Mouse (Mus musculus): ENCODE data around the gene Vapa. TPM values are rescaled to one million over a fixed set of nuclear protein-coding genes. Genes with fewer than 3 reads are reported as not detected.

Gene Vapa
- polyA plus RNA-seq, 1 experiment: 81.7 TPM

GRCm38 (mm10) chr17:65608312-65608687 is 5.1 kb downstream of the Vapa start:
- H3K27ac ChIP-seq (replicated peaks; ENCODE audit: low read depth, low read length): no peak overlapping the region
- peaks cover 32% of the 10 kb centered on the region for H3K4me1 ChIP-seq (ENCODE audit: control insufficient read depth, insufficient read depth, insufficient read length, low read length)
- no peak overlapping the region for H3K4me3 ChIP-seq (ENCODE audit: insufficient read depth, low read depth, low read length)

DNA sequence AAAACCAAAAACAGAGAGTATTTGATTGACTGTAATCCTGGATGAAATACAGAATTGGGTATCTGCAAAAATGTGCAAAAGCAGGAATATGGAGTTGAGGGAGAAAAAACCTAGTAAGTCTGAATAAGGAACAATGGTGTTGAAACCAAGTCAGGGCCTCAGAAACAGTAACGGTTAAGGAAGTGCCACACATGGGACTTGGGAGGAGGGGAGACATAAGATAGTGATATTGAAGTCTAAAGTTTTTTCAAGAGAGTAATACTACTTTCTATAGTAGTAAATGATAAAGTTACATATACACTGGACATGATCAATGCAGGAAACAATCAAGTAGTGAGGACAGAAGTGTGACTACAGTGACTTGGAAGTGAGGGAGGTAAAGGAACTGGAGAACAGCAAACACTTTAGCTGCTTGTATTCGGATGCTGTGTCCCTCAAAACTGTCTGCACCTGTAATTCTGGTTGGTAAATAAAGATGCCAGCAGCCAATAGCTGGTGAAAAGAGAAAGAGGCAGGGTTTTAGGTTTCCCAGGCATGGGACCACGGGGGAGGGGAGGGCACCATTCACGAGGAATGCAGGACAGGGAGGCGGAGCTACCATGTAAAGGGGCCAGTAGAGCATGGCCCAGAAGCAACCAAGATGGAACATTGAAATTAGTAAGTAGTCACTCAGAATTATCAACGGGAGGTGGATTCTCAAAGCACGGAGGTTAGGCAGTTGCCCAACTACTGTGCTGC is 5.6 kb downstream of the Vapa start:
- Histone ChIP-seq H3K4me3 (ENCODE audit: insufficient read depth, low read depth, low read length) (no peak overlapping the region), H3K4me1 (ENCODE audit: control insufficient read depth, insufficient read depth, insufficient read length, low read length) (peaks cover 32% of the 10 kb centered on the region), H3K27ac (replicated peaks; ENCODE audit: low read depth, low read length) (no peak overlapping the region)

- peaks cover 31% of the 10 kb centered on the region for H3K4me1 ChIP-seq (ENCODE audit: control insufficient read depth, insufficient read depth, insufficient read length, low read length)
- H3K27ac ChIP-seq (replicated peaks; ENCODE audit: low read depth, low read length): no peak overlapping the region
- H3K4me3 ChIP-seq (ENCODE audit: insufficient read depth, low read depth, low read length): no peak overlapping the region
These were observed 7.3 kb downstream of the Vapa start for GRCm38 (mm10) chr17:65606014-65606413.

DNA sequence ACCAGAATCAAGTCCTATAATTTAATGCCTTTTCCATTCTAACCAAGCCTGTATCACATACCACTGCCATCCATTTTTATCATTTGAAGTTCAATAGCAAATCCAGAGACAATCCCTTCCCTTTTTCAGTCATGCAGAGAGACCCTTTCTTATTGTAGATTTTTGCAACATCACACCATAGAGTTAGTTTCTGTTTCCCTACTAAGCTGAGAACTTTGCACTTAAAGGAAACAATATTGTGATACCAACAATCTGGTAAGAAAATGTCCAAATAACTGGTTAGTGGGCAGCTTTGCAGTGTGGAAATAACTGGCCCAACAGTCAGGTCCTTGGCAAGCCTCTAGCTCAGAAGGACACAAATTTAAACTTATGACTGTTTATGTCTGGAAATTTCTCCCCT is 8.5 kb downstream of the Vapa start:
- H3K27ac ChIP-seq (replicated peaks; ENCODE audit: low read depth, low read length): no peak overlapping the region
- H3K4me1 ChIP-seq (ENCODE audit: control insufficient read depth, insufficient read depth, insufficient read length, low read length): peaks cover 29% of the 10 kb centered on the region
- no peak overlapping the region for H3K4me3 ChIP-seq (ENCODE audit: insufficient read depth, low read depth, low read length)

DNA sequence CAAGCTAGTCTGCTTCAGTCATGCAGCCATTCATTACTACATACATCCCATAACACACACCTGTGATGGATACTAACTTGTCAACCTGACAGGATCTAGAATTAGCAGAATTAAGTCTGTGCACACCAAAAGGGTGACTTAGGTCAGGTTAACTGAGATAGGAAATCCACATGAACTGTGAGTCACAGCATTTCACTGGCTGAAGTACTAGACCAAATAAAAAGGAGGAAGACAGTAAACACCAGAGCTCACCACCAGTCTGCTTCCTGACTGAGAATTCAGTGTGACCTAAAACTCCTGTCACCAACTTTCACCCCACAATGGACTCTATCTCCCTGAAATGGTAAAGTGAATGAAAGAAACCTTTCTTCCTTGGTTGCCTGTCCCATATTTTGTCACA is 9.0 kb downstream of the Vapa start:
- peaks cover 26% of the 10 kb centered on the region for H3K4me1 ChIP-seq (ENCODE audit: control insufficient read depth, insufficient read depth, insufficient read length, low read length)
- no peak overlapping the region for H3K27ac ChIP-seq (replicated peaks; ENCODE audit: low read depth, low read length)
- H3K4me3 ChIP-seq (ENCODE audit: insufficient read depth, low read depth, low read length): no peak overlapping the region

DNA sequence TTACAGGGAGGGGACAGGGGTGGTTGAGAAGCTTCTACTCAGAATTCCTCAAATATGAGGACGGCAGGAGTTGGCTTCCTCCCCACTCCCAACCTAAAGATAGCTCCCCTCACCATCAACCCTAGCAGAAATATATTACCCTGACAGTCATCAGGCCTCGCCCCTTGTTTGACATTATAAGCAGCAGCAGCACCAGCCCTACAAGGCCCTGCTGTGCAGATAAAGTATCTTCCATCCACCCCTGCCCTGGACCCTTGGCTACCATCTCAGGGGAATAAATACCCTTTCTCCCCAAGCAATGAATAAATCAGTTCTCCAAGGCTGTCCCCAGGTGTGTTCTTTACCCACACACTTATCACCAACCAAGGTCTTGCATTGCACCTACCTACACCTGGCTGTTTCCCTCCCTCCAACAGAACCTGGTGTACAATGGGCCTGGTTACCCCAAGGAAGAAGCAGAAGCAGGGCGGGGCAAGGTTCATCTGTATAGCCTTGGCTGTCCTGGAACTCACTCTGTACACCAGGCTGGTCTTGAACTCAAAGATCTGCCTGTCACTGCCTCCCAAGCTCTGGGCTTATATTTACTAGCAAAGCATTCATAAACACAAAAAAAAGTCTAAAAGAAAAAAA is 15.4 kb downstream of the Vapa start:
- no peak overlapping the region for H3K4me3 ChIP-seq (ENCODE audit: insufficient read depth, low read depth, low read length)
- H3K27ac ChIP-seq (replicated peaks; ENCODE audit: low read depth, low read length): no peak overlapping the region
- H3K4me1 ChIP-seq (ENCODE audit: control insufficient read depth, insufficient read depth, insufficient read length, low read length): peaks cover 7% of the 10 kb centered on the region

GRCm38 (mm10) chr17:65594687-65595086 is 18.7 kb downstream of the Vapa start:
- H3K4me3 ChIP-seq (ENCODE audit: insufficient read depth, low read depth, low read length): no peak overlapping the region
- peaks cover 7% of the 10 kb centered on the region for H3K4me1 ChIP-seq (ENCODE audit: control insufficient read depth, insufficient read depth, insufficient read length, low read length)
- no peak overlapping the region for H3K27ac ChIP-seq (replicated peaks; ENCODE audit: low read depth, low read length)

GRCm38 (mm10) chr17:65586892-65587291 is 26.5 kb downstream of the Vapa start:
- H3K27ac ChIP-seq (replicated peaks; ENCODE audit: low read depth, low read length): no peak overlapping the region
- no peaks in the 10 kb centered on the region; the same call in 1 of the 2 replicates for H3K4me1 ChIP-seq (ENCODE audit: control insufficient read depth, insufficient read depth, insufficient read length, low read length)
- no peak overlapping the region for H3K4me3 ChIP-seq (ENCODE audit: insufficient read depth, low read depth, low read length)

- Histone ChIP-seq H3K4me3 (ENCODE audit: insufficient read depth, low read depth, low read length) (no peak overlapping the region), H3K4me1 (ENCODE audit: control insufficient read depth, insufficient read depth, insufficient read length, low read length) (no peaks in the 10 kb centered on the region), H3K27ac (replicated peaks; ENCODE audit: low read depth, low read length) (no peak overlapping the region)
These were observed 31.9 kb downstream of the Vapa start for GRCm38 (mm10) chr17:65581440-65581839.

GRCm38 (mm10) chr17:65579766-65580165 is 33.6 kb downstream of the Vapa start:
- no peaks in the 10 kb centered on the region for H3K4me1 ChIP-seq (ENCODE audit: control insufficient read depth, insufficient read depth, insufficient read length, low read length)
- no peak overlapping the region for H3K4me3 ChIP-seq (ENCODE audit: insufficient read depth, low read depth, low read length)
- H3K27ac ChIP-seq (replicated peaks; ENCODE audit: low read depth, low read length): no peak overlapping the region

GRCm38 (mm10) chr17:65575339-65575738 is 38.0 kb downstream of the Vapa start:
- no peak overlapping the region for H3K27ac ChIP-seq (replicated peaks; ENCODE audit: low read depth, low read length)

GRCm38 (mm10) chr17:65574850-65575249 is 38.5 kb downstream of the Vapa start:
- Histone ChIP-seq H3K4me3 (ENCODE audit: insufficient read depth, low read depth, low read length) (no peak overlapping the region), H3K27ac (replicated peaks; ENCODE audit: low read depth, low read length) (no peak overlapping the region), H3K4me1 (ENCODE audit: control insufficient read depth, insufficient read depth, insufficient read length, low read length) (no peaks in the 10 kb centered on the region)

More at GRCm38 (mm10) chr17:65575339-65575738, 38.0 kb downstream of the Vapa start:
- H3K4me1 ChIP-seq (ENCODE audit: control insufficient read depth, insufficient read depth, insufficient read length, low read length): no peaks in the 10 kb centered on the region
- H3K4me3 ChIP-seq (ENCODE audit: insufficient read depth, low read depth, low read length): no peak overlapping the region

- Histone ChIP-seq H3K27ac (replicated peaks; ENCODE audit: low read depth, low read length) (no peak overlapping the region), H3K4me1 (ENCODE audit: control insufficient read depth, insufficient read depth, insufficient read length, low read length) (no peaks in the 10 kb centered on the region), H3K4me3 (ENCODE audit: insufficient read depth, low read depth, low read length) (no peak overlapping the region)
These were observed 41.5 kb downstream of the Vapa start for GRCm38 (mm10) chr17:65571866-65572265.

DNA sequence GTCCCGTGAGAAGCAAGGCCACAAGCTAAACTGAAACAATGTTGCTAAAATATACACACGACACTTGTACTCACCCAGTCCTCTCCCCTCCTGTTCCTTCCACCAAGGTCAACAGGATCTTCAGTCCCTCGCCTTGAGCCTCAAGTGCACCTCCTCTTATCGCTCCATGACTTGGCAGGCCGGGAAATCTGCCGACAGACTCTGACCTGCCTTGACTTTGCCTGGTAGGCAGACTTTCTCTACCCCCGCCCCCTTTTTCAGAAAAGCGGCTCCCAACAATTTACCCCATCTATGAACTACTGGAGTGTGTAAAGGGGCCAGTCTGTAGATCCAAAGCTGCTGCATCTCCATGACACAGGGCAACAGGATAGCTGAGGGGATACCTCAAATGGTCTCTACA is 41.9 kb downstream of the Vapa start:
- Histone ChIP-seq H3K27ac (replicated peaks; ENCODE audit: low read depth, low read length) (no peak overlapping the region), H3K4me1 (ENCODE audit: control insufficient read depth, insufficient read depth, insufficient read length, low read length) (no peaks in the 10 kb centered on the region), H3K4me3 (ENCODE audit: insufficient read depth, low read depth, low read length) (no peak overlapping the region)

DNA sequence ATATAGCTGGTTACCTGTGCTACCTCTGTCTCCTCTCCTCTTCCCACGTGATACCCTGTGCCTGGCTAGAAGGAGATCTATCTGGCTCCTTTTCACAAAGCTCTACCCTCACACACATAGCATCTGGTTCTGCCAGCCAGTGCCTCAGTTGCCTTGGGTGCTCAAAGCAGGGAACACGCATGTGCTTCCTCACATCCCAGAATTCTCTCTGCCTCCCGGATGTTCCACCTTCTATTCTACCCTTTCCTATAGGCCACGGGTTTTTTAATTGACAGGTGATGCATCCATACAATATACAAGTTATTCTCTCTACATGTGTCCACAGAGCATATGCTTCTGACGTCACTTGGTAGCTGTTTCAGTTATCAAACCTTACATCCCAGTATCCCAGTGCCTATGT is 49.2 kb downstream of the Vapa start:
- Histone ChIP-seq H3K4me1 (ENCODE audit: control insufficient read depth, insufficient read depth, insufficient read length, low read length) (no peaks in the 10 kb centered on the region; the same call in 1 of the 2 replicates), H3K4me3 (ENCODE audit: insufficient read depth, low read depth, low read length) (no peak overlapping the region), H3K27ac (replicated peaks; ENCODE audit: low read depth, low read length) (no peak overlapping the region)

DNA sequence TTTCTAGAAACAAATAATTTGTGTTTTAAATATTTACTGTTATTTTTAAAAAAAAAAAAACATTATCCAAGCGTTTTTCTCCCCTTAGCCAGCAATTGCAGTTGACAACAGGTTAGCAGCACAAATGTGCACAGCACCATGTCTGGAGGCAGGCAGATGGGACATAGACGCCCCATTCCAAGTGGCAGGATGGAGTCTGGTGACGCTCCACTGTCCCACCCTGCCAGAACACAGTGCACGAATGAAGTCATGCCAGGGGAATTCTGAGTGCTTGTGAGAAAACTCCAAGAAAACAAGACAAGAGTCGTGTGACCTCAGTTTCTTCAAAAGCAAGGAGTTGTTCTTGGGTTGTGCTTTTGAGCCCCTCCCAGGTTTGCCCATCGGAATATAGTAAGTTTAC is 50.0 kb downstream of the Vapa start:
- Histone ChIP-seq H3K27ac (replicated peaks; ENCODE audit: low read depth, low read length) (no peak overlapping the region), H3K4me3 (ENCODE audit: insufficient read depth, low read depth, low read length) (no peak overlapping the region), H3K4me1 (ENCODE audit: control insufficient read depth, insufficient read depth, insufficient read length, low read length) (no peaks in the 10 kb centered on the region; the same call in 1 of the 2 replicates)

Data from brown adipose tissue, adult 24 weeks (tissue).